Mouse (Mus musculus): ENCODE data around the gene Aadacl3.

- TF ChIP-seq GATA1 (IDR thresholded peaks at IDR 0.05; ENCODE audit: borderline replicate concordance, low read length): no peak
- no peak for TF ChIP-seq FLI1 (IDR thresholded peaks at IDR 0.05; ENCODE audit: low read length)
Measured at GRCm38 (mm10) chr4:144420644-144421043, 42.9 kb downstream of the Aadacl3 start.
